ENCODE assay signal across 25 mouse cellular contexts in genomic region chr5:77191631-77192030, GRCm38 (mm10). TPM values are rescaled to one million over a fixed set of nuclear protein-coding genes. Genes with fewer than 3 reads are reported as not detected.
"Had no signal": no experiment of that assay in that cellular context is flagged by ENCODE, and none has a peak within 500 bp of the region (broad histone marks: within the 10 kb centered on the region; RNA-seq: fewer than 3 reads in every experiment).

No protein-coding gene starts in this region.

- H3K4me3 ChIP-seq: limb, embryonic 12.5 days; limb, embryonic 15.5 days; liver, embryonic 12.5 days; liver, embryonic 15.5 days; midbrain, embryonic 12.5 days; midbrain, embryonic 15.5 days had no signal

- H3K27ac ChIP-seq: limb, embryonic 12.5 days; limb, embryonic 15.5 days; liver, embryonic 12.5 days; liver, embryonic 15.5 days; midbrain, embryonic 12.5 days; midbrain, embryonic 15.5 days; stomach, postnatal 0 days had no signal

- ATAC-seq: intestine, embryonic 16.5 days; liver, embryonic 12.5 days; midbrain, embryonic 15.5 days had no signal

- H3K9ac ChIP-seq: limb, embryonic 12.5 days; limb, embryonic 15.5 days; liver, embryonic 12.5 days; liver, embryonic 15.5 days; midbrain, embryonic 12.5 days; midbrain, embryonic 15.5 days had no signal

- H3K36me3 ChIP-seq: limb, embryonic 12.5 days; limb, embryonic 15.5 days; liver, embryonic 12.5 days; liver, embryonic 15.5 days; midbrain, embryonic 12.5 days; midbrain, embryonic 15.5 days had no signal

- H3K27me3 ChIP-seq: limb, embryonic 12.5 days; limb, embryonic 15.5 days; liver, embryonic 12.5 days; liver, embryonic 15.5 days; midbrain, embryonic 12.5 days; midbrain, embryonic 15.5 days had no signal

- H3K4me1 ChIP-seq: limb, embryonic 12.5 days; limb, embryonic 15.5 days; liver, embryonic 12.5 days; liver, embryonic 15.5 days; midbrain, embryonic 12.5 days; midbrain, embryonic 15.5 days had no signal

- H3K9me3 ChIP-seq: limb, embryonic 15.5 days; liver, embryonic 12.5 days; liver, embryonic 15.5 days; midbrain, embryonic 15.5 days had no signal

- DNase-seq: kidney, adult 18-20 months; kidney, adult 9 months; kidney, postnatal 14 days; kidney, postnatal 4 days; left cerebral cortex, postnatal 4 days; lung, adult 2 months; lung, postnatal 14 days; right cerebral cortex, adult 18-20 months; right cerebral cortex, postnatal 14 days; right cerebral cortex, postnatal 4 days; thymus, adult 2 months; thymus, postnatal 14 days; thymus, postnatal 4 days had no signal

RNA-seq across cellular contexts. Expression of gene Spink2, which starts 19.6 kb away (rescaled TPM):
- total RNA-seq: layer of hippocampus, adult 18-20 months; layer of hippocampus, postnatal 14 days; left cerebral cortex, adult 8-10 months; left cerebral cortex, postnatal 14 days; left cerebral cortex, postnatal 4 days had no signal
- polyA plus RNA-seq: liver, embryonic 12.5 days; midbrain, embryonic 12.5 days had no signal
